Mouse (Mus musculus): Measurements from ENCODE around the gene Tm7sf3. TPM values are rescaled to one million over a fixed set of nuclear protein-coding genes. Genes with fewer than 3 reads are reported as not detected.
"Not testable (repeated sequence)": the region's sequence is repeated elsewhere in the genome, so short reads cannot be mapped to it uniquely, and the experiment has no call there.

Gene Tm7sf3
- total RNA-seq, 2 experiments from 2014 or later: 25.0 to 29.1 TPM

DNA sequence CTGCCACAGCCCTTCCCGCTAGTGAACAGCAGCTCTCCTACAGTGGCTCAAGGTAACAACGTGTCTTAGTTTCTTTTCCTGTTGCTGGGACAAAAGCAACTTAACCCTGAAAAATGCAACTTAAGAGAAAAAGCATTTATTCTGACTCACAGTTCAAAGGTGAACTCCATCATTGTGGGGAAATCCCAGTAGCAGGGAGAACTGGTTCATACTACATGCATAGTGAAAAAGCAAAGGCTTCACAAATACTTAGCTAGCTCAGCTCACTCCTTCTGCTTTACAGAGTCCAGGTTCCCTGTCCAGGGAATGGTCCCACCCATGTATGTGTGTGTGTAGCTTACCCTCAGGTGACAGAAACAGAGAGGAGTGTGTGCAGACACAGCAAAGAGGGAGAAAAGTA, 26.0 kb downstream of the Tm7sf3 start:
- DNase-seq (ENCODE audit: low spot score in 2 of 2): no peak

GRCm38 (mm10) chr6:146615891-146616290, 26.7 kb downstream of the Tm7sf3 start:
- DNase-seq (ENCODE audit: low spot score in 2 of 2): no peak

DNA sequence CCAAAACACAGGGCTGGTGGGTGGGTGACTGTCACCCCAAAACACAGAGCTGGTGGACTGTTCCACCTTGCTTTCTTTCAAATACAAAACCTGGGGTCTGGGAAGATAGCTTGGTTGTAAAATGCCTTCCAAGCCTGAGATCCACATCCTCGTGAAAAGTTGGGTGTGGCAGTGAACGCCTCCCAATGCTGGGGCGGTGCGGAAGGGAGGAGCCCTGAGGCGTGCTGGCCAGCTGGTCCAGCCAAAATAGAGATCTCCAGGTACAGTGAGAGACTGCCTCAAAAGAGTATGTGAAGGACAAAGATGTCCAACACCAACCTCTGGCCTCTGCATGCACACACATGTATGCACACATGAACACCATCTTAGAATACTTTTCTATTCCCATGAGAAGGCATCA, 28.1 kb downstream of the Tm7sf3 start:
- DNase-seq (ENCODE audit: low spot score in 2 of 2): no peak

DNA sequence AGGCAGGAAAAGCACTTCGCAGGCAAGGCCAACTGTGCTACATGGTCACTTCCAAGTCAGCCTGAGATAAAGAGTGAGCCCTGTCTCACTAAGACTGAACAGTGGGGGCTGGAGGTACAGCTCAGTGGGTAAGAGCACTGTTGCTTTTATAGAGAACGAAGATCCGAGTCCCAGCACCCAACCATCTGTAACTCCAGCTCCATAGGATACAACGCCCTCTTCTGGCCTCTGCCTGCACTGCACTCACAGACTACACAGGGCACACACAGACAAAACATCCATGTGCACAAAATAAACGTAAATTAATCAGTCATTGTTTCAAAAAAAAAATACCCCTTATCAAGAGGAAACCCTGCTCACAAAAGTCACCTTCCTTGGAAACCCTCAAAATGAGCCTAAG, 28.7 kb downstream of the Tm7sf3 start:
- no peak for DNase-seq (ENCODE audit: low spot score in 2 of 2)

- no peak for DNase-seq (ENCODE audit: low spot score in 2 of 2)
These were observed 29.9 kb downstream of the Tm7sf3 start for GRCm38 (mm10) chr6:146612736-146613135.

DNA sequence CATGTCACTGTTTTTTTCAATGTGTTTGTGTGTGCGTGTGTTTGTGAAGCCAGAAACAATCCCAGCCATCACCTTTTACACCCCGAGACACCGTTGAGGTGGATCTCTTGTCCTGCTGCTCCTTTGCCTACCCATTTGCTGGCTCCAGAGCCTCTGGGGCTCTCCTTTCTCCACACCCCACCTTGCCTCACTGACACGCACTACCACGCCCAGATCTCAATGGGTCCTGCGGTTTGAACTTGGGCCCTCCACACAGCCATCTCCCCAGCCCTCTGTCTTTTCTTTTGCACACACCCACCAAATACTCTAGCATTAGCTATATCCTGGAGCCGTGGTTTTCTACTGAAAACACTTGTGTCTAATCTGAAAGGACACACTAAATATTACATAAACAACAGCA, 30.7 kb downstream of the Tm7sf3 start:
- no peak for DNase-seq (ENCODE audit: low spot score in 2 of 2)

GRCm38 (mm10) chr6:146611385-146611784, 31.2 kb downstream of the Tm7sf3 start:
- no peak for DNase-seq (ENCODE audit: low spot score in 2 of 2)

DNA sequence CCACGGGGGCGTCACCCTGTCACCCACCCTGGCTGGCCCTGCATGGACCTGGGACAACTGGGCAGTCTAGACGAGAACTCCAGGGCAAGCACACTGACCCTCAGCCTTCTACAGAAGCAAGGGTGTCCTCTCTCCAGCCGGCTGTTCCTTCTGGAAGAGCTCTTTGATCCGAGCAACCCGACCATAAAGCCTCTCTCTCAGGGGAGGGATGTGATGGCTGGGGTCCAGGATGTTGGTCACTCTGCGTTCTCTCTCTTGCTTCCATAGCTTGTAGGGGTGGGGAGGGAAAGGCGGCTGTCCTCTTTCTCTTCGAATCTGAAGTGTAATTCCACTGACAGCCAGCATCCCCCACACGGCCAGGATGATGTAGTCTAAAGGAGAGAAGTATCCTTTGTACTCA, 39.0 kb downstream of the Tm7sf3 start:
- no peak for DNase-seq (ENCODE audit: low spot score in 2 of 2)

GRCm38 (mm10) chr6:146602601-146603000, 40.0 kb downstream of the Tm7sf3 start:
- DNase-seq (ENCODE audit: low spot score in 2 of 2): no peak

GRCm38 (mm10) chr6:146585134-146585533, 57.5 kb downstream of the Tm7sf3 start:
- DNase-seq (ENCODE audit: low spot score in 2 of 2): no peak

GRCm38 (mm10) chr6:146583366-146584046, 59.1 kb downstream of the Tm7sf3 start:
- no peak for DNase-seq (ENCODE audit: low spot score in 2 of 2)

DNA sequence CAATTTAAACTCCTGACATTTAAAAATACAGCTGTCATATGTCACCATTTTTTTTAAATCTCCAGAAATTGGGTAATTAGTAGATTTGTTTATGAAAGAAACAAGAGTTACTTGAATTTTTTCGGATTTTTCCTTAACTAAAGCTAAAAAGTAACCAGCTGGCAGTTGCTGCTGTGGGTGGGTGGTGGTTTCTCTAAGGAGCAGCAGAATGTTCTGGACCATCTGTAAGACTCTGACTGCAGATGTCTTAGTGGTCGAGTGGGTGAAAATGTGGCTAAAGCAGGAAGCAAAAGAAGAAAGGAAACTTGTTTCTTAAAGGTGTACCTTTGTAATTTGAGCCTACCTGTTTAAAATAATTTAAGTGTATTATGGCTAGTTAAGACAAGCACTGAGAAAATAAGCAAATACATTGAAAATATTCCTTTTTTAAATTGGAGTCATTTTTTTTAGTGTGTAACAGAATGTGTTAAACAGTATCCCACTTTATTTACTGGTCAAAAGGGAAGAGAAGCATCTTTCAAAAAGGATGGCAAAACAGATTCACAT, 62.2 kb downstream of the Tm7sf3 start:
- DNase-seq (ENCODE audit: low spot score in 2 of 2): no peak

DNA sequence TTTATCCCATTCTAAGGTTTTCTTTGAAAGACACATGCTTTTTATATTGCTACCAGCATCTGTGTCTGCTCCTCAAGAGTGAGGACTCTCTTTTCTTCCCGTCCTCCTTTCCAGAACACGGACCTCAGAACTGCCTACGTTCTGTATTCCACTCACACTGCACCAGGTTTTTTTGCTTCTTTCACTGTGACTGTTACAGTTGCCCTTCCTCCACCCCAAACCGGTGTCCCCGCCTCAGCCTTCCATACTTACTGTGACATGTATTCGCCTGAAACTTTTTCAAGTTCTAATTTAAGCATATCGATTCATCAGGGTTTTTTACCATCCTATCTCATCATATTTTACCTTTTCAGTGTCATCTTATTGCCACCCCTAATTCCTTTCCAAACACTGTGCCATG, 64.0 kb downstream of the Tm7sf3 start:
- DNase-seq (ENCODE audit: low spot score in 2 of 2): no peak

GRCm38 (mm10) chr6:146578111-146578531, 64.5 kb downstream of the Tm7sf3 start:
- DNase-seq (ENCODE audit: low spot score in 2 of 2): peak; percentile 55 to 70

- peak; percentile 97 to 98 for DNase-seq (ENCODE audit: low spot score in 2 of 2)
These were observed 65.1 kb downstream of the Tm7sf3 start, which contains the start of gene Ints13 for GRCm38 (mm10) chr6:146577310-146578109. Gene Ints13 (minus strand): TSS chr6:146577835.

GRCm38 (mm10) chr6:146576903-146577302, 65.7 kb downstream of the Tm7sf3 start, which contains the start of gene Fgfr1op2:
Gene Fgfr1op2 (plus strand): TSS chr6:146577203.
- DNase-seq (ENCODE audit: low spot score in 2 of 2): no peak

DNA sequence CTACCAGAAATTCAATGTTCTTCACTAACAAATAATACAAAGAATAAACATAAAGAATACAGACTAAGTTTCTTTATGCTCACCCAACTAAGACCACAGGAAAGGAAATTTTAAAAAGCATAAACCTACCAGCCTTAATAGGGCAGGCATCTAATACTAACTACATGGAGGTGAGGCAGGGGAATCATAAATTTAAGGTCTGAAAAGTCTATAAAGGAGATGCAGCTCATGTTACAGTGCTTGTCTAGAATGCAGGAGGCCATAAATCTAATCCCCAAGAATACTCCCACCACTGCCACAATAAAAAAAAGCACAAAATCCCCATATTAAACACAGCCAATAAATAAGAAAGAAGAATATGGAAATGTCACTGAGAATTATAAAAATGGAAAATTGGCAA, 70.6 kb downstream of the Tm7sf3 start:
- no peak for DNase-seq (ENCODE audit: low spot score in 2 of 2)

DNA sequence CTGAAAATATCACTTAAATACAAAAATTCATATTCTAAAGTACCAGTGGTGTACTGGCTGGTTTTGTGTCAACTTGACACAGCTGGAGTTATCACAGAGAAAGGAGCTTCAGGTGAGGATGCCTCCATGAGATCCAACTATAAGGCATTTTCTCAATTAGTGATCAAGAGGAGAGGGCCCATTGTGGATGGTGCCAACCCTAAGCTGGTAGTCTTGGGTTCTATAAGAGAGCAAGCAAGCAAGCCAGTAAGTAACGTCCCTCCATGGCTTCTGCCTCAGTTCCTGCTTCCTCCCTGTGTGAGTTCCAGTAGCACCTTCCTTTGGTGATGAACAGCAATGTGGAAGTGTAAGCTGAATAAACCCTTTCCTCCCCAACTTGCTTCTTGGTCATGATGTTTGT, 80.2 kb downstream of the Tm7sf3 start:
- DNase-seq (ENCODE audit: low spot score in 2 of 2): not testable (repeated sequence)

Data from gastrocnemius, postnatal 4 days (tissue).